Mouse (Mus musculus): ENCODE measurements around the gene Dmrt1.

DNA sequence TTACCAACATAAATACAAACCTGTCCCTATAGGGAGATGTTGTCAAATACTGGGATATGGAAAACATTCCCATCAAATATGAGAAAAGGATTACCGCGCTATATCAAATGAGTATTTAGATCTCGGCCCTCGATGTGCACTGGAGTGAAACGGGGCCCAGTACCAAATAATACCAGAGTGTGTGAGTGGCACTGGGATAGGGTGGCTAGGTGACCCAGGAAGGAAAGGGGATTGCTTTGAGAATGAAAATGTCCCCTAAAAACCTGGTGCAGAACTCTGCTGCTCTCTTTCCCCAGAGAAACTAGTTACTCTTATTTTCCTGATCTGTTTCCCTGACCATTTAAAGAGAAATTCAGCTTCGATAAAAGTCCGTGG, 102.8 kb downstream of the Dmrt1 start:
- TF ChIP-seq GATA1 (IDR thresholded peaks at IDR 0.05; ENCODE audit: low read depth, low read length) (no peak), CTCF (IDR thresholded peaks at IDR 0.05 in 2 of 3, conservative IDR thresholded peaks at IDR 0.05 in 1 of 3; ENCODE audit: control insufficient read depth in 1 of 3, insufficient read depth in 1 of 3, low read depth in 2 of 3, low read length in 3 of 3, poor library complexity in 1 of 3, severe bottlenecking in 1 of 3) (no peak), RAD21 (IDR thresholded peaks at IDR 0.05; ENCODE audit: low read depth, low read length) (no peak), MXI1 (IDR thresholded peaks at IDR 0.05; ENCODE audit: low read depth, low read length) (no peak), CHD2 (IDR thresholded peaks at IDR 0.05; ENCODE audit: low read length) (no peak), SIN3A (IDR thresholded peaks at IDR 0.05; ENCODE audit: low read length) (no peak), POLR2A (IDR thresholded peaks at IDR 0.05; ENCODE audit: control insufficient read depth in 1 of 2, insufficient read depth in 1 of 2, low read depth in 1 of 2, low read length in 2 of 2, poor library complexity in 1 of 2) (no peak), MEF2A (IDR thresholded peaks at IDR 0.05; ENCODE audit: extremely low read depth, insufficient replicate concordance, low read depth, low read length, poor library complexity, severe bottlenecking) (no peak), ZMIZ1 (IDR thresholded peaks at IDR 0.05; ENCODE audit: low read depth, low read length) (no peak), EP300 (IDR thresholded peaks at IDR 0.05; ENCODE audit: low read depth in 1 of 2, low read length in 2 of 2) (no peak), MAFK (IDR thresholded peaks at IDR 0.05; ENCODE audit: borderline replicate concordance, low read depth, low read length) (no peak)
